Mouse (Mus musculus): ENCODE results near the gene Ankrd2. TPM values are rescaled to one million over a fixed set of nuclear protein-coding genes. Genes with fewer than 3 reads are reported as not detected.

Gene Ankrd2
- 0.32 and 0.40 TPM in 2 replicates for polyA plus RNA-seq (2015; fragmentation: Nextera tagmentation; extraction: Ambion mirVana)

DNA sequence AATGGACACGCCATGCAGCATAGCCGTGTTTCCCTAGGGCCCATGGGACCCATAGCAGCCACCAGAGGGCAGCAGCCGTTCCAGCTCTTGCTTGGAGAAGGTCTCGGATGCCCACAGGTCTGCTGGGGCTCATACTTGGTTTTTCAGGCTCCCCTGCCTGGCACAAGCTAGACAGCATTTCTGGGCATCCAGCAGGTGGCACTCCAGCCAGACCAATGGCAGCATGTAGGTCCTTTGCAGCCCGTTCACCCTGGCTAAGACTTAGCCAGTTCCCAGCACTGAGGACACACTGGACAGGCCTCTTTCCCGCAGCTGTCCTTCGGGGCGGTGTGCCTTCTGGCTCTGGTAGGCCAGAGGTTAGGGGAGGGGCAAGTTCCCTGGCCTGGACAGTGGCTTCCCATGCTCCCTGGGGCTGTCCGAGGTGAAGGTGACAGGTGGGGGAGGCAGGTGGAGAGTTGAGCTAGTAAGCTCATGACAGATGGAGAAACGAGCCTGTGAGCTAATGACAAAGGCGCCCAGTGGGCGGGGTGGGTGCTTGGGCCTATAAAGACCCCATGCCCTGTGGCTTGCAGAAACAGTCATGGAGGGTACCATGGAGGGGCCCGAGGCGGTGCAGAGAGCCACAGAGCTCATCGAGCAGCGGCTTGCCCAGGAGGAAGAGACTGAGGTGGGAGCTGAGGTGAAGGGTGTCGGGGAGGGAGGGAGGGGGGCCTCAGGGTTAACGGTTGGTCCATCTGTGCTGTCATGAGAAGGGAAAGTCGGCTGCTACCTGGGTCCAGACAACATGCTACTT lies at the start of gene Ankrd2:
Gene Ankrd2 (plus strand): TSS at position 545 of the 793 bp plus-strand sequence.
- no peak within 1 kb of the TSS for H3K4me3 ChIP-seq (replicated peaks)
- no peaks in the 10 kb centered on the region for H3K36me3 ChIP-seq
- H3K27me3 ChIP-seq (replicated peaks), result no peaks in the 10 kb centered on the region
- H3K4me1 ChIP-seq, result peaks cover 12% of the 10 kb centered on the region; the same call in 1 of the 2 replicates
- peak; percentile 77; the same call in 1 of the 2 replicates for ATAC-seq (ENCODE audit: insufficient read depth, low FRiP score, low read depth)
- WGBS, result 61% methylated on average over 19 of the region's 19 CpGs
- H3K27ac ChIP-seq, result no peak within 1 kb of the TSS; the same call in 1 of the 2 replicates
- H3K9ac ChIP-seq, result no peak within 1 kb of the TSS
- no peak within 1 kb of the TSS for H3K4me2 ChIP-seq
- H3K9me3 ChIP-seq, result no peaks in the 10 kb centered on the region

DNA sequence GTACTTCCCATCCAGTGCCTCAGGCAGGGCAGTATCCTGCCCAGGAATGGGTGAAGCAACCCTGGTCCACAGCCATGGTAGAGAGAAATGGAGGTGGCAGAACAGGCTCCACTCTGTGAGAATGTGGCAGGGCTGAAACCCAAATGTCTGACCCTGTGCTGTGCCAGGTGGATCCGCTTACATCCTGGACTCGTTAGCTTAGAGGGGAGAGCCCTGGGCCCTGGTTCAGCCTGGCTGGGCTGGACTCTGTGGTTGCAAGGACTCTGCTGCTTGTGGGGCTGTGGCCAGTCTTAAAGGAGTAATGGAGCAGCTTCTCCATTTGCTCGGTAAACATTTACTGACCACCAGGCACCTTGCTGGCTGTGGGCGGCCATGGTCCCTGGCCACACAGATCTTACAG lies 48.6 kb upstream of the Ankrd2 start:
- Histone ChIP-seq H3K4me1 (0 out of 2 replicates have a peak, but pooled peaks cover 6% of the 10 kb centered on the region), H3K27me3 (replicated peaks) (no peaks in the 10 kb centered on the region), H3K9me3 (no peaks in the 10 kb centered on the region), H3K9ac (no peak overlapping the region), H3K4me2 (no peak overlapping the region), H3K4me3 (replicated peaks) (no peak overlapping the region), H3K27ac (no peak overlapping the region), H3K36me3 (no peaks in the 10 kb centered on the region)
- 73% methylated on average over 4 of the region's 4 CpGs for WGBS
- no peak for ATAC-seq (ENCODE audit: insufficient read depth, low FRiP score, low read depth)

DNA sequence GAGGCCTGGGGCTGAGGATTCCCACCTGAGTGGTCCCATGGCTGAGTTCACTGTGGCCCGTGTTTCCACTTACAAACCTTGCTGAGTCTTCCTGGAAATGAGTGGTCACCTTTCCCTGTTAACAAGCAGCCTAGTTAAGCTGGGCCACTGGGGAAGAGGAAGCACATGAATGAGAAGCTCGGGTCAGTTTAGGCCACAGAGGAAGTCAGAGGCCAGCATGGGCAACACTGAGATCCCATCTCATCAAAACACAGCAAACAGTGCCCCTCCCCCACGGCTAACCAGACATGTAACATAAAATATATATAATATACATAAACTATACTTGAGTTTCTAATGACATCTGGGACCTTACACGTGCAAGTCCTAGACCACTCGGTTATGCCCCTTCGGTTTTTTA lies 46.0 kb upstream of the Ankrd2 start:
- no peaks in the 10 kb centered on the region for H3K36me3 ChIP-seq
- ATAC-seq (ENCODE audit: insufficient read depth, low FRiP score, low read depth), result no peak
- H3K9ac ChIP-seq, result no peak overlapping the region
- WGBS, result 71% methylated on average over 6 of the region's 6 CpGs
- H3K9me3 ChIP-seq, result no peaks in the 10 kb centered on the region
- no peak overlapping the region for H3K4me2 ChIP-seq
- no peak overlapping the region for H3K27ac ChIP-seq
- H3K27me3 ChIP-seq (replicated peaks), result no peaks in the 10 kb centered on the region
- H3K4me3 ChIP-seq (replicated peaks), result no peak overlapping the region
- peaks cover 15% of the 10 kb centered on the region for H3K4me1 ChIP-seq

DNA sequence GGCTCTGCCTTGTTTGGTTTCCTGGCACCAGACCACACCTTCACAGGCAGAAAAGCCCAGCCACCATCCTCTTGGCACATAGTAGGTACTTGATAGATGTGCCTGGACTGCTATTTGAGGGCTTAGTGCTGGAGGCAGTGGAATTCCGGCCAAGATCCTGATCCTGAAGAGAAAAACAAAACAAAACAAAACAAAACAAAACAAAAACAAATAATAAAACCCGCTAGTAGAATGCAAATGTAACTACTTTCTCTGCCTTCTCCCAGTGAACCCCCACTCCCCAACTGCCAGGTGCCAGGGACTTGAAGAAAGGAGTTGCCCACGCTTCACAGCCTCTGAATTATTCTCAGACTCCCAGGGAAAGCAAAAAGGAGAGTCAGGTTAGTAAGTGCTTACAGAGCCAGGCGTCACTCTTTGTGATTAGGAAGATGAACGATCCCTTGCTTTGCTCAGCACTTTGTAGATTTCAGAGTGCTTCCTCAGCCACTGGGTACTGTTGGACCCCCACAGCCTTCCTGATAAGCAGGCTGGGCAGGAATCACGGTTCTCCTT lies 43.8 kb upstream of the Ankrd2 start:
- WGBS, result 44% methylated on average over 6 of the region's 6 CpGs
- H3K4me2 ChIP-seq, result no peak overlapping the region
- no peaks in the 10 kb centered on the region for H3K9me3 ChIP-seq
- H3K36me3 ChIP-seq, result no peaks in the 10 kb centered on the region
- ATAC-seq (ENCODE audit: insufficient read depth, low FRiP score, low read depth), result no peak
- no peak overlapping the region for H3K4me3 ChIP-seq (replicated peaks)
- H3K4me1 ChIP-seq, result peaks cover 15% of the 10 kb centered on the region
- H3K27me3 ChIP-seq (replicated peaks), result no peaks in the 10 kb centered on the region
- no peak overlapping the region for H3K27ac ChIP-seq
- H3K9ac ChIP-seq, result no peak overlapping the region

DNA sequence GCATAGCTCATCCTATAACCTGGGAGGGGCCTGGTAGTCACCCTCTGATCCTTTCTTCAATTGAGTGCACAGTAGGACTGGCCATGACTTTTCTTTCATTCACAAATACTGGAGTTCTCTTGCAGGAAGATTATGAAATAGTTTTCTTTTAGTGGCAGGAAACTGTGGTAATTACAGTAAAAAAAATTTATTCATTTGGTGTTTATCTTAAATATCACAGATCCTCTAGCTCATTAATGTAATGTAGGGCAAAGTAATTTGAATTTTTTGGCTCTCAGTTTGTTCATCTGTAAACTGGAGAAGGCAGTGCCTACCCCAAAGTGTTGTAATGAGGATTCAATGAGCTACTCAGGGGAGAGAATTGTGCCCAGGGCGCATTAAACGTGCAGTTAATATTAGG lies 42.8 kb upstream of the Ankrd2 start:
- Histone ChIP-seq H3K9ac (no peak overlapping the region), H3K4me3 (replicated peaks) (no peak overlapping the region), H3K4me2 (no peak overlapping the region), H3K27ac (peak overlapping the region; percentile 18; the same call in 1 of the 2 replicates), H3K9me3 (no peaks in the 10 kb centered on the region), H3K4me1 (peaks cover 15% of the 10 kb centered on the region), H3K36me3 (no peaks in the 10 kb centered on the region), H3K27me3 (replicated peaks) (no peaks in the 10 kb centered on the region)
- no peak for ATAC-seq (ENCODE audit: insufficient read depth, low FRiP score, low read depth)
- 63% methylated on average over 2 of the region's 2 CpGs for WGBS

DNA sequence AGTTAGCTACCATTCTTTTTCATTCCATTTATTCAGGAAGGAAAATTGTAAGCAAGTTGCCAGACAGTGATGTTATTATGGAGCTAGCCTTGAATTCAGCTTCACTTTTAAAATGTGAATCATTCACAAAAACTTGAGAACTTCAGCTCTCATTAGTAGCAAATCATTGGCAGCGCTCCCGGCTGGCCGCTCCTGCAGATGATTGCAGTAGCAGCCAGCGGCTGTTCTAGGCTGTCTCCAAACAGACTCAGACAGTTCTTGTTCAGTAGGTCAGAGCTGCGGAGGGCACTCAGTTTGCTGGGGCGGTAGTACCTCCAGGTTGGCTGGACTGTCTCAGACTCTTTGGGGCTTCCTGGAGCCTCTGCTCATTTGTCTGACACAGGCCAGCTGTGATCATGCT lies 42.3 kb upstream of the Ankrd2 start:
- no peak for ATAC-seq (ENCODE audit: insufficient read depth, low FRiP score, low read depth)
- Histone ChIP-seq H3K9ac (no peak overlapping the region), H3K4me2 (no peak overlapping the region), H3K27me3 (replicated peaks) (no peaks in the 10 kb centered on the region), H3K9me3 (no peaks in the 10 kb centered on the region), H3K27ac (peak overlapping the region; percentile 18; the same call in 1 of the 2 replicates), H3K4me3 (replicated peaks) (no peak overlapping the region), H3K4me1 (peaks cover 15% of the 10 kb centered on the region), H3K36me3 (no peaks in the 10 kb centered on the region)
- WGBS, result 40% methylated on average over 6 of the region's 6 CpGs

DNA sequence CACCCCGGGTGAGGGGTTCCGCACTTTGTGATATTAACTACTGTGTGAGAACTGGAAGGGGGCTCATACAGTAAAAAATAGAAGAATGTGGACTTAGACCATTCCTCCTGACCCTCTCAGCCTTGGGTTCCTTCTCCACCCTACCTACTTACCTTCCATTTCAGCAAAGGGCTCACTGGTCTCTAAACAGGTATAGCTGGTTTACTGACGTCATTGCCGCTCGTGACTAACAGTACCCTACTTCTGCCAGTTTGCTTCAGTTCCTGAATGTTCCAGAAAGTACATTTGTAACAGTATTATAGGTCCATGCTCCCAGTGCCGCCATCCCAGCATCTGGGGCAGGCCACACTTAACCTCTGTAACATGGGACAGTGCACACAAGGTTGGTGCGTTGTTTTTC lies 41.8 kb upstream of the Ankrd2 start:
- no peak for ATAC-seq (ENCODE audit: insufficient read depth, low FRiP score, low read depth)
- Histone ChIP-seq H3K27me3 (replicated peaks) (no peaks in the 10 kb centered on the region), H3K9ac (no peak overlapping the region), H3K4me2 (no peak overlapping the region), H3K36me3 (no peaks in the 10 kb centered on the region), H3K4me3 (replicated peaks) (no peak overlapping the region), H3K27ac (0 out of 2 replicates have a peak overlapping the region, but pooled peaks have one; percentile 18), H3K9me3 (no peaks in the 10 kb centered on the region), H3K4me1 (peaks cover 19% of the 10 kb centered on the region)
- 84% methylated on average over 7 of the region's 7 CpGs for WGBS

DNA sequence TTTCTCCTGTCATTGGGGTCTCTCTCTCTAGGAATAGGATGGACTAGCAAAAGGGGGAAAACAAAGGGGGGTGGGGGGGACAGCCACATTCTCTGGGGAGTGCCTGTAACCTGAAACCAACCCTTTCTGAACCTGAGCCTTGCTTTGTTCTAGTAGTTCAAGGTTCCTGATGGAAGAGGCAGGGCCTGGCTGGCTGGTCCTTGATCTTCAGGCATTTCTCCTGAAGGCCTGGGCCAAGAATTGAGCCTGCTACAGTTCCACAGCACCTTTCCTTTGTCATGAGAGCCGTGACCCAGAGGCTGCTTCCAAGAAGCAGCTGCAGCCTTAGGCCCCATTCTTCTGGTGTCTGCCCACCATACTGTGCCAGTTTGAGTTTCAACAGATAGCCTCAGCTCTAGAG lies 40.3 kb upstream of the Ankrd2 start:
- Histone ChIP-seq H3K27me3 (replicated peaks) (no peaks in the 10 kb centered on the region), H3K36me3 (no peaks in the 10 kb centered on the region), H3K4me1 (peaks cover 30% of the 10 kb centered on the region), H3K9me3 (no peaks in the 10 kb centered on the region), H3K27ac (no peak overlapping the region), H3K4me2 (no peak overlapping the region), H3K9ac (no peak overlapping the region), H3K4me3 (replicated peaks) (no peak overlapping the region)
- no peak for ATAC-seq (ENCODE audit: insufficient read depth, low FRiP score, low read depth)
- WGBS, result 54% methylated on average over 1 of the region's 1 CpGs

DNA sequence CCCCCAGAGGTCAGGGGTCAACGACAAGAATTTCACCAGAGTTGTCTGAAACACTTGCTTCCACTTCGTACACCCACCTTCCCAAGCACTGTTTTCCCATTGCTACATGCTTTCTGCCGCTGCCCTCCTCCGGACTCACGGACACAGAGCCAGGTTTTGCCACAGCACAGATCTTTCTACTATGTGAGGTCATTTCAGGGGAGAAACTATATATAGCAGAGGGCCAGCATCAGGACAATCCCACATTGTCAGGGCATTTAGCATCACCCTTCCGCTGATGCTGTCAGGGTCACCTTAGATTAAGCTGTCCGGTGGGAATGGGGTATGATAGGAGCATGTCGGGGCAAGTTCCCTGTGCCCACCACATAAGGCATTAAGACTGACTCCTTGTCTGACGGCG lies 38.7 kb upstream of the Ankrd2 start:
- H3K36me3 ChIP-seq, result no peaks in the 10 kb centered on the region
- no peak for ATAC-seq (ENCODE audit: insufficient read depth, low FRiP score, low read depth)
- H3K27me3 ChIP-seq (replicated peaks), result no peaks in the 10 kb centered on the region
- H3K27ac ChIP-seq, result no peak overlapping the region
- no peak overlapping the region for H3K4me2 ChIP-seq
- H3K4me1 ChIP-seq, result peaks cover 36% of the 10 kb centered on the region
- H3K4me3 ChIP-seq (replicated peaks), result no peak overlapping the region
- 86% methylated on average over 10 of the region's 10 CpGs for WGBS
- no peak overlapping the region for H3K9ac ChIP-seq
- H3K9me3 ChIP-seq, result no peaks in the 10 kb centered on the region

DNA sequence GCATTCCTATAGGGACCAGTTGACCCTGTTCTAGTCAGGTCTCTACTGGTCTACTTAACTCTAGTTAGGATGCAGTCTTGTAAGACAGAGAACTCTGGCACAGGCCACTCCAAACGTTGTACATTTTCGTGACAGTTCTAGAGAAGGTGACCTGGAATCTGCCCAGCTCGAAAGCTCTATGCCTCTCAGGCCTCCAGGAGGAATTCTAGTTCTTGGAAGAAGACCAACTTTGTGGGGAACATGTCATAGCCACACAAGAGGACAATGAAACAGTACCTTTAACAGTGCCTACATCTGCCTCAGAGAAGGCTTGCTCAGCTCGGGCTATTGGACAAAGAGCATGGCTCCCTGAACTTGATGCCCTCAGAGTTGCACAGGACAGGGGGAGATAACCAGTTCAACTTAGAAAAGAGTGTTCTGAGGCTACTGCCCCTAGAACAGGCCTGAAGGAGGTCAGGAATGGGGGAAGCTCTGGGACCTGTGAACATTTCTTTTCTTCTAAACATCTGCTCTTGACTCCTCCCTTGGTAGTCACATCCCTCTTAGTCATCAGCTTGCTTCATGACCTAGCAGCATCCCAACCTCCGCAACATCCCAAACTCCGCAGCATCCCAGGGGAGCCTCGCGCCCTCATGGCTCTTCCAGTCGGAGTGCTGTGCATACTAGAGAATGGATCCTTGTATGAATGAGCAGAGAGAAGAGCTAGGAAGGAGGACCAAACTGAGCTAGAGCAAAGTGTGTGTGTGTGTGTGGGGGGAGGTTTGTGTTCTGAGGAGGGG lies 36.8 kb upstream of the Ankrd2 start:
- Histone ChIP-seq H3K9me3 (no peaks in the 10 kb centered on the region), H3K9ac (no peak overlapping the region), H3K27me3 (replicated peaks) (no peaks in the 10 kb centered on the region), H3K27ac (no peak overlapping the region), H3K4me3 (replicated peaks) (no peak overlapping the region), H3K4me2 (no peak overlapping the region), H3K36me3 (no peaks in the 10 kb centered on the region), H3K4me1 (peaks cover 25% of the 10 kb centered on the region)
- no peak for ATAC-seq (ENCODE audit: insufficient read depth, low FRiP score, low read depth)
- WGBS, result 77% methylated on average over 9 of the region's 9 CpGs

DNA sequence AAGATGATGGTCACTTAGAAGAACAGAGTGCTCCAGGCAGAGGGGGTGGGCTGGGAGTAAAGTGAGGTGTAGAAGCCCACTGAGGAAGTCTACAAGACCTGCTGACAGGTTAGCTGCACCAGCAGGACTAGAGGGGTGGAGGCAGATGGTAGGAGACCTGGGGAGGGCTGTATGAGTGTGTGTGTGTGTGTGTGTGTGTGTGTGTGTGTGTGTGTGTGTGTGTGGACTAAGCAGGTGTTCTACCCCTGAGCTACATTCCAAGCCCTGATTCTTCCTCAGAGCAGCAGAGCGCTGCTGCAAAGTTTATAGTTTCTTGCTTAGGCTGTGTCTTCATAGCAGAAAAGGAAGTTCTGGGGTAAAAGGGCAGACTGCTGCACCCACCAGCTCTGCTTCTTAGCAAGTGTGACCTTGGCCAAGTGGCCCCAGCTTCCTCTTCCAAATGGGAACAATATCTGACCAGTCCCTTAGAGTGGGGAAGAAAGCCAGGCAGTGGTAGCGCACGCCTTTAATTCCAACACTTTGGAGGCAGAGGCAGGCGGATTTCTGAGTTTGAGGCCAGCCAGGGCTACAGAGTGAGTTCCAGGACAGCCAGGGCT lies 36.0 kb upstream of the Ankrd2 start:
- 74% methylated on average over 4 of the region's 4 CpGs for WGBS
- ATAC-seq (ENCODE audit: insufficient read depth, low FRiP score, low read depth), result no peak
- peak overlapping the region; percentile 76 for H3K27ac ChIP-seq
- H3K4me2 ChIP-seq, result no peak overlapping the region
- no peaks in the 10 kb centered on the region for H3K36me3 ChIP-seq
- no peaks in the 10 kb centered on the region for H3K27me3 ChIP-seq (replicated peaks)
- H3K4me3 ChIP-seq (replicated peaks), result no peak overlapping the region
- peaks cover 21% of the 10 kb centered on the region; the same call in 1 of the 2 replicates for H3K4me1 ChIP-seq
- no peaks in the 10 kb centered on the region for H3K9me3 ChIP-seq
- no peak overlapping the region for H3K9ac ChIP-seq

All from stomach, embryonic 15.5 days (tissue).